Mouse (Mus musculus) kidney, postnatal 14 days (tissue): Measurements from ENCODE around the gene Atrx.
"Not testable (repeated sequence)": the region's sequence is repeated elsewhere in the genome, so short reads cannot be mapped to it uniquely, and the experiment has no call there.

Experiments used
- DNase-seq: peaks from one replicate; pipeline ENCODE4 v3.0.0; 2022; ENCODE audit warnings: mixed read lengths

Gene Atrx

DNA sequence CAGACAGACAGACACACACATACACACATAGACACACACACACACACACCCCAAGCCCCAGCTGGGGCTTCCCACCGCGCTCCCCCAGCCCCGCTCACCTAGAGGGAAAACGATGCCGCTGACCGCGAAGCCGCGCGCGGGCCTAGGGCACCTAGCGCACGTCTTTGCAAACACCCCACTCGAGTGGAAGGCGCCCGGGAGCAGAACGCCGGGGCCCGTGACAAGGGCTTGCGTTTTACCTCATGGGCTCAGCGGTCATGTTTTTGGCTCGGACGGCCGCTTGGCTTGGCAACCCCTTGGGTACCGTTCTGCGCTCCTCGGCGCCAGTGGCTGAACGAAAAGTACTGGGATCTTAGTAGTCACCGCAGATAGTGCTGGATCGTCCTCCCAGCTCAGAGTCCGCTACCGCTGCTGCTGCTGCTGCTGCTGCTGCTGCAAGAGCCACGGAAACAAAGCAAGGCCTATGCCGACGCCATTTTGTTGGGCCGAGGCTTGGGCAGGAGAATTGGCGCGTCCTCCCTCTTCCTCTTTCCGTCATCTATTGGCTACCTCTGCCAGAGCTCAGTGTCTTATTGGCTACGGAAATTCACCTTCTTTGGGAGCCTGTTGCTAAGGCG, at the start of gene Atrx:
Atrx (minus strand) TSS at position 543 of the 617 bp plus-strand sequence.
- DNase-seq: peak; percentile 84

GRCm38 (mm10) chrX:105957091-105957490, 27.9 kb upstream of the Atrx start:
- not testable (repeated sequence) for DNase-seq

DNA sequence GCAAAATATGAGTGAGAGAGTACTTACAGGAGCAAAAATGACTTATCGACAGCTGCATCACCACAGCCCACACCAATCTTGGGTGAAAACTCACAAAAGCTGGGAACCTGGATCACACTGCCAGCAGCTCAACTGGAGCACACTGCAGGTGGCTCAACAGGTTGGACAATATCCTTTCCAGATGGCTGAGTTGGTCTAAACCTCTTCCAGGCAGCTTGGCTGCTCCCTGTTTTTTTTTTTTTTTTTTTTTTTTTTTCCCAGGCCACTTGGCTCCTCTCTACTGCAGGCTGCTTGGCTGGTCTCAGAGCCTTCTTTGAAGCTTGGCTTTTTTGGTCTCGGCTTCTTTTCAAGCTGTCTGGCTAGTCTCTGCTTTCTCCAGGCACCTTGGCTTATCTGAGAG, 24.8 kb upstream of the Atrx start:
- DNase-seq: no peak

GRCm38 (mm10) chrX:105946357-105946756, 17.2 kb upstream of the Atrx start:
- no peak for DNase-seq

GRCm38 (mm10) chrX:105939245-105939644, 10.0 kb upstream of the Atrx start:
- no peak for DNase-seq

DNA sequence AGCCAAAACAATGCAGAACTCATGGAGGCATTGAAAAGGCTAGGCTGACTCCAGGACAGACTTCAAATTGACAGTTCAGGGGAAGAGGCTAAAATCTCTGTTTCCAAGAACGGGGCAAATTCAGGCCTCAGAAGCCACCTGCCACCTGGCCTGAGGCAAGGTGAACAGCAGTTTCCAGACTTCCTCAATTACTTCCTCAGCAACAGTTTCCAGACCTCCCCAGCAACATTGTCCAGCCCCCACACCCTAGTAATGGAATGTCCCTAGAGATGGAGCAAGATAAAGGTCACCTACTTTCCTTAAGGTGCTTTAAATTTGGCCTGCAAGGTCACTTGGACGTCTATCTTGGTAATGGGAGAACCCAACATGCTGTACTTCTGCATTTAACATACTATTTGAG, 8.5 kb upstream of the Atrx start:
- no peak for DNase-seq

DNA sequence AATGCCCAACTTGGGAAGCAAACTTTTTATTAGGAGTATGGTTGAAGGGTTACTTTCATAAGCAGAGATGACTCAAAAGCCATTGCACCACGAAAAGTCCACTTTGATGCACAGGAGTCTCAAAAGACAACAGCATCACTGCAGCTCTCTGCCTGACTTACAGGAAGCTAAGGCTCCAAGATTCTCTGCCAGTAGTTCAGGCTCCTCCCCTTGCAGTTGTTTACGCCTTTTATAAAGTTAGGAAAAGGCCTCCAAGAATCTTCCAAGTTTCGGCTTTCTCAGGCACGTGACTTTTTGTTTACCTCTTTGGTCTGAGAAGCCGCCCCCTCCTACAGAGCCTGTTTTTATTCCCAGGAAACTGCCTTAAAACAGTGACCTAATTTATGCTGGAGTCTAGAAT, 5.1 kb upstream of the Atrx start:
- DNase-seq: peak; percentile 40

DNA sequence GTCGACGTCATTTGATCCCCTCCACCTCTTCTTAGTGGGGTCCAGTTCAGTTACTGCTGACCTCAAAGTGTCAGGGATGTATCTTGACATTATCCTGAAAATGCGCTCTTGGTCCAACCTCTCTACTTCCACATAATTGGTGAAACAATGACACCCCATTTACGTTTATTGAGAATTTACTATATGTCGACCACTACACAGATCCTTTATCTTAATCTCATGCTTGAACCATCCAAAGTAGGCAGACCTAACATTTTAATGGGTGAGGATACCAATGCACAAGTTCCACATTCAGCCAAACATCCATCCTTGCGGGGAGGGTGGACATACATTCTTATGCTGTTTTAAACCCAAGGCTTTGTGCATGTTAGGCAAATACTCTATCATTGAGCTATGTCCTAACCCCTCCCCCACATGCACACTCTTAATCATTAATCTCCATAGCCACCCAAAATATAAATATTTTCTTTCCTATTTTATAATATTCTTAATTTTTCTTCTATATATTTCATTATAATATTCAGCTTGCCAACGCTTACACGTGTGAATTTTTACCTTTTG, 355 bp upstream of the Atrx start:
- DNase-seq: no peak

DNA sequence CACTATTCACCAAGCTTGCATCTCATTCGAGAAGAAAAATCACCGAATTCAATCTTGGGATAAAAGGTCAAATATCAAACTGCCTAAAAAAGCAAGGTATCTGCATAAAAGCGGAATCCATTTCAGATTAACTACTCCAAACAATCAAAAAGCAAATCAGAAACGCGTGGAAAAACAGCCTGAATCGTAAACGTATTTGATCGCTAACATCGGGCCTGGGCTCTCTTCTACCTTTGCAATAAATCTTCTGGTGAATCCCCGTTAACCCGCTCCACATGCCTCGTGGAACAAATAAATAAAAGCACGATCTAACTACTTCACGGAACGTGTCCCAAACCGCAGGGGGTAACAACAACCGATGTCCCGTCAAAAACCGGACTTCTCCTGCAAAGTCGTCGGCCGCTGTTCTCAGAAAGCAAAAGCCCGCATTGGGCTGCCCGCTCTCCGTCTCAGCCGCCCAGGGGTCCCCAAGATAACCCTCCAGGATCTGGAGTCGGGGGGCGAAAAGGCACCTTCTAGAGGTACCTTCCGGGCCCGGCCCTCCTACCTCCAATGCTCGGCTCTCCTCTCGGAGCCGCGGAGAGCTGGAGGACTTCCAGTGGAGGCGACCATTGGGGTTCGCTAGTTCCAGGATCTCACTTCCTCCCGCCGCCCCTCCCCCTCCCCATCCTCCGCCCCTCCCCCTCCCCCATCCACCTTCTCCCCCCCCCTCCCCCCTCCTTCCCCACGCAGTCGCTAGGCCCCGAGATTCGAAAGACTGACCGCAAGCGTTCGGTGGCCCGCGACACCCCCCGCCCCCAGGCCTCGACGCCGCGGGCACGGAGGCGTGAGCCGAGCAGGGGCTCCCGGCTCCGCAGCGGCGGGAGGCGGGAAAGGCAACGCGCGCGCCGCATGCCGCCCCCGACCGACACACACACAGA, 1.0 kb downstream of the Atrx start:
- DNase-seq: peak; percentile 58

- peak; percentile 29 for DNase-seq
Observed at GRCm38 (mm10) chrX:105926121-105926735, 3.0 kb downstream of the Atrx start.

- DNase-seq: no peak
Observed at GRCm38 (mm10) chrX:105924326-105925070, 4.7 kb downstream of the Atrx start.

GRCm38 (mm10) chrX:105923896-105924295, 5.3 kb downstream of the Atrx start:
- DNase-seq: no peak

DNA sequence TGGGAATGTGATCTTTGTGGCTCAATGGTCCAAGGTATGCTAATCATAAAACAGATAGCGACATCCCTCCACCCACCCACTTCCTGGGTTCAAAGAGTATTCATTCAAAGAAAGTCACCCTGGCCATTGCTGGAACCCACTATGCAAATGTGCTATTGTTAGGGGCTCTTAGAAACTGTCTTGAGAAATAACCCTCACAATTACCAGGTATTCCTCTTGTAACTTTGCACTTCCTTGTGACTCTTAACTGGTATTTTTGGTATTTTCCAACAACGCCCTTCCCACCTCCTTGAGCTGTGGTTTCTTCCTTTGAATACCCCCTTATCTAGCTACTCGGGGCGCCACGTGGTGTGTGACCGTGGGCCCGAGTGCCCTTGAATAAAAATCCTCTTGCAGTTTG, 6.2 kb downstream of the Atrx start:
- DNase-seq: not testable (repeated sequence)

GRCm38 (mm10) chrX:105921421-105921820, 7.8 kb downstream of the Atrx start:
- peak; percentile 9 for DNase-seq

DNA sequence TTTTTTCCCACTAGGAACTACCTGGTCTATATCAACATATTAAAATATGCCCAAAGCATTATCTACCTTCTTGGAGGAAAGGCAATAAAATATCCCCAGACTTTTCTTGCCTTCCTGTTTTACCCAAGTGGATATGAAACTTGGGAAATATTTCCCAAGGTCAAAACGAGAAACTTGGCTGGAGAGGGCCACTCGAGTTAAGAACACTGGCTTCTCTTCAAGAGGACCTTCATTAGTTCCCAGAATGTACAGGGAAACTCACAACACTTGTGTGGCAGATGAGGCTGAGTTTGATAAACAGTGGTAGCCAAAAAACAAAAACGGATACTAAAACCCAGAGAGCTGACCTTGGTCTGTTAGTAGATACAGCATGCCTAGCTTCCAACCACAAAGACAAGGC, 17.5 kb downstream of the Atrx start:
- DNase-seq: no peak

- DNase-seq: no peak
Observed at GRCm38 (mm10) chrX:105901611-105902010, 27.6 kb downstream of the Atrx start.

- no peak for DNase-seq
Observed at GRCm38 (mm10) chrX:105886921-105887320, 42.3 kb downstream of the Atrx start.

DNA sequence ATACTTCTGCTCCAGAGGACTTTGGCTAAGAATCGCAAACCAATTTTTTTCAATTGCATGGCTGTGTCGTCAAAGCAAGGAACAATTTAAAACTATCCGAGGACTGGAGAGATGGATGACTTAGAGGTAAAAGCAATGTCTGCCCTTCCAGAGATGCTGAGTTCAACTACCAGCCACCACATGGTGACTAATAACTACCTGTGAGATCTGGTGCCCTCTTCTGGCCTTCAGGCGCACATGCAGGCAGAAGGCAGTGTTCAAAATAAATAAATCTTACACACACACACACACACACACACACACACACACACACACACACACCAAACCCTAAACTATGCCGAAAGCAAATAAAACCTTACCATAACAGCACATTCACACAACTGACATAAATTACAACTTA, 64.8 kb downstream of the Atrx start:
- peak; percentile 3 for DNase-seq

DNA sequence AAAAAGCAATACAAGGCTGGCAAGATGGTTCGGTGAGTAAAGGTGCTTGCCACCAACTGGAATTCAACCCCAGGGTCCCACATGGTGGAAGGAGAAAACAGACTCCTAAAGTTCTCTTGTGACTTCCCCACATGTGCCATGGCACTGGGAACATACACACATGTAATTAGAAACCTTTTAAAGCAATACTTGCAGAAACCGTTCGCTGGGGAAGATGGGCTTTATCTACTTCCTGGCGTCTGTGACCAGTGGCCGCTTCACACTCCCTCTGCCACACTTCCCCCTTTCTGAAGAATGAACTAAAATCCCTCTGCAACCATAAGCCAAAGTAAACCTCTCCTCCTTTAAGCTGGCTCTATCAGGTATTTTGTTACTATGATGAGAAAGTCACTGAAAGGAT, 104.7 kb downstream of the Atrx start:
- no peak for DNase-seq

DNA sequence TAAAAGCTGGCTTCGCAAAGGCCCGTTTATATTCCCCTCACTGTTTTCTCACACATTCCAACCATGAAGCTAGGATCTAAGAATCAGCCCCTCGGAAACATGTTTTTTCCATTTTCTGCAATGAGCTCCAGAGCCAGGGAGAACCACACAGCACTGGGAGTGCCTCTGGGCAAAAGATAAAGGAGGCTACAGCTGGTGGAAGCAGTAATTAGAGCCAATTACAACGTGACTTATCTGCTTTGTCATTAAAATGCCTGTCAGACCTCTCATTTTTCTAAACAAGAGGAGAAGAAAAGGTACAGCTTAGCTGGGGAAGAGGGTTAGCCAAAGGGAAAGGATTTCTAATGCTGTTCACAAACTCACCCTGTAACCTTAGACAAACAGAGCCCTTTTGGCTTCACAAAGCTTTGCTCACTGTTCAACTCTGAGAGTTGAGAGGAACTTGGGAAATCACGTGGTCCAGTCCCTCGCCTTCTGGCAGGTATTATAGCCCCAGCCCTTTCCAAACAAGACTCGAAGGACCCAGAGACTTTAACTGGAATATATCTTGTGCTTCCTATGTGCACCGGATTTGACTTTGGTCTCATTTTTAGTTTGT, 134.3 kb downstream of the Atrx start:
- no peak for DNase-seq

DNA sequence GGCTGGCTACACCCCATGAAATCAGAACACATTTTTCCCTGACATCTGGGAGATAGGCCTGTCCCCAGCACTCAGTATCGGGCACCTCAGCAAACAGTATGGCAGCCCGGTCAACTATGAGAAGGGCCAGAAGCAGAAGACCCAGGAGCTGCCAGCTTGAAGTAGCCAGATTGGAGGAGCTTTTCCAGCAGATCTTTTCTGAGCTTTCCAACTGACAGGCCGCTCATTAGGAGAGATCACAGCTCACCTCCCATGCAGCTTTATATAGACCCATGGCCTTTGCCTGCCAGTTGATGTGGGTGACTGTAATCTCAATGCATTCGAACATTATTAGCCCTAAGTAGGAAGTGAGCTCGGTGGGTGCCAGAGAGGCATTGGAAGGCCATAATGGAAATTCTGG, 155.9 kb downstream of the Atrx start:
- no peak for DNase-seq

- DNase-seq: no peak
Observed at GRCm38 (mm10) chrX:105767932-105768331, 161.3 kb downstream of the Atrx start.
